Mouse (Mus musculus) embryonic facial prominence, embryonic 14.5 days (tissue): Measurements from ENCODE around the gene Dok4. TPM values are rescaled to one million over a fixed set of nuclear protein-coding genes. Genes with fewer than 3 reads are reported as not detected.
"Not testable (repeated sequence)": the region's sequence is repeated elsewhere in the genome, so short reads cannot be mapped to it uniquely, and the experiment has no call there.

Experiments
- ATAC-seq: fragments of 200-750 bp; cut with Nextera tagmentation; 2 replicates; pipeline ENCODE4 v1.8.0; 2017; ENCODE audit warnings: low read depth, moderate number of reproducible peaks, moderate TSS enrichment
- DNase-seq: peaks from one replicate; pipeline ENCODE4 v3.0.0-alpha.2; 2015; ENCODE audit warnings: low spot score
- H3K27ac ChIP-seq: fragments of 300-500 bp; sonication (generic); replicated peaks from 2 replicates; pipeline ENCODE4 v1.5.1; 2014; ENCODE audit warnings: low read depth, mild to moderate bottlenecking, low read length, moderate library complexity
- H3K27me3 ChIP-seq: fragments of 300-500 bp; sonication (generic); replicated peaks from 2 replicates; pipeline ENCODE4 v1.6.1; 2014; ENCODE audit warnings: low read length; ENCODE audit not compliant: control insufficient read depth, insufficient read depth
- H3K36me3 ChIP-seq: fragments of 300-500 bp; sonication (generic); 2 replicates; pipeline ENCODE4 v1.6.1; 2014; ENCODE audit warnings: low read length, mixed read lengths; ENCODE audit not compliant: control insufficient read depth, insufficient read depth
- H3K4me1 ChIP-seq: fragments of 300-500 bp; sonication (generic); 2 replicates; pipeline ENCODE4 v1.6.1; 2014; ENCODE audit warnings: antibody characterized with exemption, low read length; ENCODE audit not compliant: control insufficient read depth, insufficient read depth
- H3K4me2 ChIP-seq: fragments of 300-500 bp; sonication (generic); 2 replicates; pipeline ENCODE4 v1.6.1; 2014; ENCODE audit warnings: low read depth, mild to moderate bottlenecking, low read length, moderate library complexity, mixed read lengths
- H3K4me3 ChIP-seq: fragments of 300-500 bp; sonication (generic); 2 replicates; pipeline ENCODE4 v1.5.1; 2014; ENCODE audit warnings: low read depth, mild to moderate bottlenecking, low read length
- H3K9ac ChIP-seq: fragments of 300-500 bp; sonication (generic); 2 replicates; pipeline ENCODE4 v1.6.1; 2014; ENCODE audit warnings: low read depth, mild to moderate bottlenecking, low read length, moderate library complexity, mixed read lengths
- H3K9me3 ChIP-seq: fragments of 300-500 bp; sonication (generic); 2 replicates; pipeline ENCODE4 v1.6.1; 2016; ENCODE audit warnings: low read length; ENCODE audit not compliant: control insufficient read depth
- WGBS: fragments of 180-500 bp; shearing (Covaris S2); extraction: QIAGEN DNeasy Blood & Tissue Kit; methylation state at CpG from one replicate; pipeline ENCODE4 v1.1.7; 2014; 5-methylcytosine and 5-hydroxymethylcytosine counted together
- polyA plus RNA-seq: library from polyadenylated mRNA; unstranded; fragments of >200 nt; fragmentation: Nextera tagmentation; extraction: Ambion mirVana; gene quantifications from 2 replicates; pipeline ENCODE4 v1.2.1, GENCODE M21; 2014

Dok4 gene
- polyA plus RNA-seq, 1 experiment from 2014 or later = 30.6 TPM

- ATAC-seq = no peak
- no peaks in the 10 kb centered on the region for H3K4me1 ChIP-seq
- no peak overlapping the region for H3K4me2 ChIP-seq
- no peak overlapping the region for H3K9ac ChIP-seq
- H3K4me3 ChIP-seq = no peak overlapping the region
- no peaks in the 10 kb centered on the region for H3K9me3 ChIP-seq
- H3K27ac ChIP-seq = no peak overlapping the region
- H3K36me3 ChIP-seq = peaks cover 75% of the 10 kb centered on the region
- WGBS = 93% methylated on average over 5 of the region's 5 CpGs
- H3K27me3 ChIP-seq = no peaks in the 10 kb centered on the region
- no peak for DNase-seq
Measured at GRCm38 (mm10) chr8:94850049-94850448, 26.1 kb downstream of the Dok4 start.

- Histone ChIP-seq H3K27me3 (no peaks in the 10 kb centered on the region), H3K4me2 (no peak overlapping the region), H3K27ac (no peak overlapping the region), H3K9ac (no peak overlapping the region), H3K4me3 (no peak overlapping the region), H3K9me3 (no peaks in the 10 kb centered on the region), H3K4me1 (peaks cover 8% of the 10 kb centered on the region), H3K36me3 (peaks cover 37% of the 10 kb centered on the region)
- 45% methylated on average over 2 of the region's 2 CpGs for WGBS
- DNase-seq = no peak
- ATAC-seq = no peak
Measured at GRCm38 (mm10) chr8:94841183-94841582, 34.9 kb downstream of the Dok4 start.

- Histone ChIP-seq H3K27me3 (no peaks in the 10 kb centered on the region), H3K4me2 (peak overlapping the region; percentile 67), H3K4me1 (peaks cover 8% of the 10 kb centered on the region), H3K27ac (peak overlapping the region; percentile 77), H3K9me3 (no peaks in the 10 kb centered on the region), H3K36me3 (peaks cover 12% of the 10 kb centered on the region), H3K4me3 (peak overlapping the region; percentile 93), H3K9ac (peak overlapping the region; percentile 81)
- under 1% methylated on average over 24 of the region's 24 CpGs for WGBS
- DNase-seq (peak; percentile 53), ATAC-seq (peak; percentile 50)
Measured at GRCm38 (mm10) chr8:94838600-94838999, 37.5 kb downstream of the Dok4 start.

- H3K9ac ChIP-seq = peak within 1 kb of the TSS; percentile 81
- no peaks in the 10 kb centered on the region for H3K9me3 ChIP-seq
- H3K36me3 ChIP-seq = peaks cover 5% of the 10 kb centered on the region; the same call in 1 of the 2 replicates
- peak within 1 kb of the TSS; percentile 93 for H3K4me3 ChIP-seq
- H3K27me3 ChIP-seq = no peaks in the 10 kb centered on the region
- peak within 1 kb of the TSS; percentile 77 for H3K27ac ChIP-seq
- DNase-seq (peak; percentile 98), ATAC-seq (peak; percentile 99)
- H3K4me1 ChIP-seq = peaks cover 8% of the 10 kb centered on the region
- H3K4me2 ChIP-seq = peak within 1 kb of the TSS; percentile 67
- WGBS = under 1% methylated on average over 27 of the region's 82 CpGs
Measured at GRCm38 (mm10) chr8:94837662-94838574, 38.2 kb downstream of the Dok4 start, which contains the start of the genes Coq9 and Ciapin1. Gene Coq9 (plus strand): TSS chr8:94838321. Gene Ciapin1 (minus strand): TSS chr8:94838358.

- Histone ChIP-seq H3K36me3 (peaks cover 6% of the 10 kb centered on the region), H3K27me3 (no peaks in the 10 kb centered on the region), H3K4me3 (peak overlapping the region; percentile 93), H3K9ac (peak overlapping the region; percentile 81), H3K27ac (no peak overlapping the region), H3K4me2 (peak overlapping the region; percentile 65), H3K4me1 (peaks cover 8% of the 10 kb centered on the region), H3K9me3 (no peaks in the 10 kb centered on the region)
- DNase-seq = no peak
- WGBS = 50% methylated on average over 11 of the region's 11 CpGs
- no peak for ATAC-seq
Measured at GRCm38 (mm10) chr8:94836456-94837240, 39.5 kb downstream of the Dok4 start.

- H3K27ac ChIP-seq, H3K4me2 ChIP-seq, H3K9ac ChIP-seq, H3K4me3 ChIP-seq, H3K27me3 ChIP-seq, DNase-seq, H3K4me1 ChIP-seq, ATAC-seq, H3K9me3 ChIP-seq: not testable (repeated sequence)
- 92% methylated on average over 13 of the region's 13 CpGs for WGBS
- peaks cover 13% of the 10 kb centered on the region for H3K36me3 ChIP-seq
Measured at GRCm38 (mm10) chr8:94835751-94836150, 40.4 kb downstream of the Dok4 start.

- not testable (repeated sequence) for H3K9me3 ChIP-seq, H3K4me3 ChIP-seq, H3K9ac ChIP-seq, DNase-seq, ATAC-seq, H3K4me2 ChIP-seq, H3K4me1 ChIP-seq, H3K27me3 ChIP-seq, H3K27ac ChIP-seq
- WGBS = 65% methylated on average over 7 of the region's 7 CpGs
- H3K36me3 ChIP-seq = peaks cover 30% of the 10 kb centered on the region
Measured at GRCm38 (mm10) chr8:94833901-94834405, 42.2 kb downstream of the Dok4 start.

- H3K9ac ChIP-seq = no peak overlapping the region
- H3K4me2 ChIP-seq = no peak overlapping the region
- H3K36me3 ChIP-seq = peaks cover 67% of the 10 kb centered on the region
- 89% methylated on average over 6 of the region's 6 CpGs for WGBS
- no peak overlapping the region for H3K27ac ChIP-seq
- DNase-seq (no peak), ATAC-seq (no peak)
- H3K27me3 ChIP-seq = no peaks in the 10 kb centered on the region
- no peaks in the 10 kb centered on the region for H3K9me3 ChIP-seq
- H3K4me1 ChIP-seq = no peaks in the 10 kb centered on the region
- H3K4me3 ChIP-seq = no peak overlapping the region
Measured at GRCm38 (mm10) chr8:94828284-94828683, 47.8 kb downstream of the Dok4 start.
